Mouse (Mus musculus) neural tube, embryonic 14.5 days (tissue): ENCODE data around the gene Lmna. TPM values are rescaled to one million over a fixed set of nuclear protein-coding genes. Genes with fewer than 3 reads are reported as not detected.

ENCODE experiments used
- ATAC-seq: fragments of 200-750 bp; cut with Nextera tagmentation; 2 replicates; pipeline ENCODE4 v1.8.0; 2017; ENCODE audit warnings: low read depth, mild to moderate bottlenecking, moderate TSS enrichment, moderate library complexity
- H3K27ac ChIP-seq: fragments of 300-500 bp; sonication (generic); 2 replicates; pipeline ENCODE4 v1.5.1; 2014; ENCODE audit warnings: low read depth, mild to moderate bottlenecking, control low read depth, low read length, moderate library complexity, mixed read lengths
- H3K27me3 ChIP-seq: fragments of 300-500 bp; sonication (generic); 2 replicates; pipeline ENCODE4 v1.6.1; 2014; ENCODE audit warnings: low read length; ENCODE audit not compliant: control insufficient read depth, insufficient read depth
- H3K36me3 ChIP-seq: fragments of 300-500 bp; sonication (generic); 2 replicates; pipeline ENCODE4 v1.6.1; 2014; ENCODE audit warnings: low read length, mixed read lengths; ENCODE audit not compliant: control insufficient read depth, insufficient read depth
- H3K4me1 ChIP-seq: fragments of 300-500 bp; sonication (generic); 2 replicates; pipeline ENCODE4 v1.6.1; 2014; ENCODE audit warnings: low read length; ENCODE audit not compliant: control insufficient read depth, insufficient read depth
- H3K4me2 ChIP-seq: fragments of 300-500 bp; sonication (generic); 2 replicates; pipeline ENCODE4 v1.6.1; 2014; ENCODE audit warnings: mild to moderate bottlenecking, low read depth, low read length, control low read depth
- H3K4me3 ChIP-seq: fragments of 300-500 bp; sonication (generic); 2 replicates; pipeline ENCODE4 v1.5.1; 2014; ENCODE audit warnings: low read depth, low read length, control low read depth, mixed read lengths
- H3K9ac ChIP-seq: fragments of 300-500 bp; sonication (generic); replicated peaks from 2 replicates; pipeline ENCODE4 v1.6.1; 2014; ENCODE audit warnings: low read depth, mild to moderate bottlenecking, control low read depth, low read length, mixed read lengths
- H3K9me3 ChIP-seq: fragments of 300-500 bp; sonication (generic); 2 replicates; pipeline ENCODE4 v1.6.1; 2016; ENCODE audit warnings: low read length; ENCODE audit not compliant: control insufficient read depth
- WGBS: fragments of 180-500 bp; shearing (Covaris S2); extraction: QIAGEN DNeasy Blood & Tissue Kit; methylation state at CpG from one replicate; pipeline ENCODE4 v1.1.7; 2014; 5-methylcytosine and 5-hydroxymethylcytosine counted together
- polyA plus RNA-seq: library from polyadenylated mRNA; unstranded; fragments of >200 nt; fragmentation: Nextera tagmentation; extraction: Ambion mirVana; gene quantifications from 2 replicates; pipeline ENCODE4 v1.2.1, GENCODE M21; 2014

The Lmna gene
- polyA plus RNA-seq, 1 experiment from 2014 or later, result 41.0 TPM

DNA sequence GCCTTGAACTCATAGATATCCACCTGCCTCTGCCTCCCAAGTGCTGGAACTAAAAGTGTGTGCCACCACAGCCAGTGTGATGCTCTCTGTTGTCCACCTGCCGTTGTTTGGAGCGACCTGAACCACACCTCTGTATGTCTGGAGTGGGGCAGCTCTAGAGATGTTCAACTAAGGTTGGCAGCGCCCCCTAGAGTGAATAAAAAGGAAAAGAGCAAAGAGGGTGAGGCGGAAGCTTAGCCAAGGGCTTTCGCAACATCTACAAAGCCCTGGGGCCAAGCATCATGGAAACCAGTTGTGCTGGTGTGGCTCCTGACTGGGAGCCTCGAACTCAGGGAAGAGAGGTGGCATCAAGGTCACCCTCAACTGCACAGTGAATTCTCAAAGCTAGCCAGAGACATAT lies 33.4 kb downstream of the Lmna start:
- Histone ChIP-seq H3K4me3 (no peak overlapping the region), H3K27me3 (no peaks in the 10 kb centered on the region), H3K9ac (no peak overlapping the region), H3K27ac (no peak overlapping the region), H3K4me1 (no peaks in the 10 kb centered on the region), H3K36me3 (no peaks in the 10 kb centered on the region), H3K4me2 (no peak overlapping the region), H3K9me3 (no peaks in the 10 kb centered on the region)
- WGBS, result 69% methylated on average over 6 of the region's 6 CpGs
- ATAC-seq, result no peak

DNA sequence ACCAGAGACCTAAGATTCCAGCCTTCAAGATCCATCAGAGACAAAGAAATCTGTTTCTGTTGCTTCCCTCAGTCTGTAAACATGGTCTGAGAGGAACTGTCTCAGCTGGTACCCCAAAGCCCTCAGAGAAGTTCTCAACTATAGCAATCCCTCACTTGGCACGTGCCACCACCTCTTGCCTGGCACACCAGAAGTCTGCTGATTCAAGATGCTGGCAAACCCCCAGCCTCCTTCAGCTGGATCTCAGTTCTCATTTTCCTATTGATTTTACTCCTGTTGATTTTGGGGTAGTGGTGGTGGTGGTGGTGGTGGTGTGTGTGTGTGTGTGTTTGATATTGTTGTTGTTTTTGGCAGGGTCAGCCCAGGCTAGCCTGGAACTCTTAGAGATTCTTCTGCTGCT lies 36.2 kb downstream of the Lmna start:
- H3K27ac ChIP-seq, result no peak overlapping the region
- ATAC-seq, result no peak
- H3K9me3 ChIP-seq, result no peaks in the 10 kb centered on the region
- no peak overlapping the region for H3K9ac ChIP-seq
- no peak overlapping the region for H3K4me3 ChIP-seq
- no peaks in the 10 kb centered on the region for H3K36me3 ChIP-seq
- no peaks in the 10 kb centered on the region for H3K4me1 ChIP-seq
- no peak overlapping the region for H3K4me2 ChIP-seq
- no peaks in the 10 kb centered on the region for H3K27me3 ChIP-seq
- 81% methylated on average over 1 of the region's 1 CpGs for WGBS

DNA sequence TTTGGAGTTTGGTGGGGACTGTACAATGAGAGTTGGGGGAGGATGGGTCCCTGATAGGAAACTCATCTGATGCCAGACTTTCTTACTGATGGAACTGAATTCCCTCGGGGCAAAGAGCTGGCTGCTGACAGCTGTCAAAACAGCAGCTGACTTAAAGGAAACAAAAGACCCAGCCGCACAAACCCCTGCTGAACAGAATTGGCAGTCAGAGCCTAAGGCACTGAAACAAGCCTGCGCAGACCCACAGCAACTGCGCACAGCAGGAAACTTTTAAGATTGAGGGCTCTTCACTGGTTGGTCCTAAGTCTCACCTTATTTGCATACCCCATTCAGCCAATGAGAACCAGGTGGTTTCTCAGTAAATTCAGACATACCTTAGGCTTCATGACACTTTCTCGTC lies 36.7 kb downstream of the Lmna start:
- 24% methylated on average over 5 of the region's 5 CpGs for WGBS
- no peak overlapping the region for H3K4me2 ChIP-seq
- H3K9ac ChIP-seq, result no peak overlapping the region
- H3K4me3 ChIP-seq, result no peak overlapping the region
- no peaks in the 10 kb centered on the region for H3K9me3 ChIP-seq
- no peaks in the 10 kb centered on the region for H3K27me3 ChIP-seq
- peak; percentile 31; the same call in 1 of the 2 replicates for ATAC-seq
- H3K4me1 ChIP-seq, result no peaks in the 10 kb centered on the region
- no peak overlapping the region for H3K27ac ChIP-seq
- no peaks in the 10 kb centered on the region for H3K36me3 ChIP-seq

DNA sequence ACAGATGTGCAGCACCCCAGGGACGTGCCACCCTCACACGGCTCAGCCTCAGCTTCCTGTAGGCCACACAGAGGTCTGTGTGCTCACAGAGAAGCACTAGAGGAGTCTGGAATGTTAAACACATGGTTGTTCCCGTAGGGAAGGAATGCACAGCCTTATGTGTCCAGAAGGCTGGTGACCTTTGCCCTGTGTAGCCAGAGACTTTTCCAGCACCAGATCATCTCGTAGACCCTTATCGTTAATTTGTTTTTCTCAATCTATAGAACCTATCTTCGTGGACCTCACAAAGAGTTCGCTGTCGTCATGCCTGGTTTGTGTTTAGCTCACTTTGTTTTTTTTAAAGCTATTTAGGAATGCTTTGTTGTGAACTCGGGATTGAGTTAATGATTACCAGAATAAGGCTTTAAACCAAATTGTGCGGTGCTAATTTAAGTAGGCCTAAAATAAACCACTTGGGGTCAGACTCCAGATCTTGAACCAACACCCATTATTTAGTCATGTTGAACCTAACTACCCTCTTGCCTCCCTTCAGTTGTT lies 38.7 kb downstream of the Lmna start:
- Histone ChIP-seq H3K4me3 (no peak overlapping the region), H3K36me3 (no peaks in the 10 kb centered on the region), H3K9me3 (no peaks in the 10 kb centered on the region), H3K27me3 (no peaks in the 10 kb centered on the region), H3K27ac (no peak overlapping the region), H3K9ac (no peak overlapping the region), H3K4me1 (no peaks in the 10 kb centered on the region), H3K4me2 (no peak overlapping the region)
- WGBS, result 30% methylated on average over 10 of the region's 10 CpGs
- no peak for ATAC-seq

GRCm38 (mm10) chr3:88469466-88469865 lies 40.3 kb downstream of the Lmna start:
- WGBS, result 87% methylated on average over 2 of the region's 2 CpGs
- H3K4me3 ChIP-seq, result no peak overlapping the region

GRCm38 (mm10) chr3:88467116-88467824 lies 42.5 kb downstream of the Lmna start:
- Histone ChIP-seq H3K36me3 (no peaks in the 10 kb centered on the region), H3K27me3 (no peaks in the 10 kb centered on the region), H3K27ac (no peak overlapping the region), H3K9ac (no peak overlapping the region), H3K4me1 (no peaks in the 10 kb centered on the region), H3K4me2 (no peak overlapping the region), H3K4me3 (no peak overlapping the region), H3K9me3 (no peaks in the 10 kb centered on the region)
- ATAC-seq, result peak; percentile 86; the same call in 1 of the 2 replicates
- WGBS, result 30% methylated on average over 16 of the region's 16 CpGs

More at GRCm38 (mm10) chr3:88469466-88469865, 40.3 kb downstream of the Lmna start:
- H3K9me3 ChIP-seq, result no peaks in the 10 kb centered on the region
- H3K36me3 ChIP-seq, result no peaks in the 10 kb centered on the region
- no peak overlapping the region for H3K27ac ChIP-seq
- H3K4me1 ChIP-seq, result no peaks in the 10 kb centered on the region
- no peaks in the 10 kb centered on the region for H3K27me3 ChIP-seq
- H3K9ac ChIP-seq, result no peak overlapping the region
- H3K4me2 ChIP-seq, result no peak overlapping the region
- no peak for ATAC-seq

DNA sequence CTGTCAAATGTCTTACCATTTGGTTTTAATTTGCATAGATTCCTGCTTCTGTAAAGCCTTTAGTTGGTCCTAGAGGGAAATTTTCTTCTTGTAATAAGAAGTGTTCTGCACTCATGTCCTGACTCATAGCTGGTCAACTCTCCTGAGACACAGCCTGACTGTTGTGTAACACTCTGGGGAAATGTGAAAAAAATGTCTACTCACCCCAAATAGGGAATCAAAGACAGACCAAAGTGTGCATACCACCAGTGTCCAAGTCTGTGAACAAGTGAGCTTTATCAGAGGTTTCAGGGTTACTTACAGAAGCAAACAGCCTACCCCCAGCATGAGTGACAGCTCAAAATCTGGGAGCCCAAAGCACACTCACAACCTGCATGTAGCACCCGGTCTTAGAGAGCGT lies 44.6 kb downstream of the Lmna start:
- Histone ChIP-seq H3K36me3 (no peaks in the 10 kb centered on the region), H3K4me1 (no peaks in the 10 kb centered on the region), H3K9me3 (no peaks in the 10 kb centered on the region), H3K4me2 (no peak overlapping the region), H3K9ac (no peak overlapping the region), H3K4me3 (no peak overlapping the region), H3K27ac (no peak overlapping the region), H3K27me3 (no peaks in the 10 kb centered on the region)
- WGBS, result 91% methylated on average over 2 of the region's 2 CpGs
- no peak for ATAC-seq

GRCm38 (mm10) chr3:88464425-88464824 lies 45.3 kb downstream of the Lmna start:
- Histone ChIP-seq H3K27ac (no peak overlapping the region), H3K4me1 (no peaks in the 10 kb centered on the region; the same call in 1 of the 2 replicates), H3K4me2 (no peak overlapping the region), H3K27me3 (no peaks in the 10 kb centered on the region), H3K4me3 (no peak overlapping the region), H3K9ac (no peak overlapping the region), H3K9me3 (no peaks in the 10 kb centered on the region), H3K36me3 (no peaks in the 10 kb centered on the region)
- 67% methylated on average over 3 of the region's 3 CpGs for WGBS
- ATAC-seq, result no peak

DNA sequence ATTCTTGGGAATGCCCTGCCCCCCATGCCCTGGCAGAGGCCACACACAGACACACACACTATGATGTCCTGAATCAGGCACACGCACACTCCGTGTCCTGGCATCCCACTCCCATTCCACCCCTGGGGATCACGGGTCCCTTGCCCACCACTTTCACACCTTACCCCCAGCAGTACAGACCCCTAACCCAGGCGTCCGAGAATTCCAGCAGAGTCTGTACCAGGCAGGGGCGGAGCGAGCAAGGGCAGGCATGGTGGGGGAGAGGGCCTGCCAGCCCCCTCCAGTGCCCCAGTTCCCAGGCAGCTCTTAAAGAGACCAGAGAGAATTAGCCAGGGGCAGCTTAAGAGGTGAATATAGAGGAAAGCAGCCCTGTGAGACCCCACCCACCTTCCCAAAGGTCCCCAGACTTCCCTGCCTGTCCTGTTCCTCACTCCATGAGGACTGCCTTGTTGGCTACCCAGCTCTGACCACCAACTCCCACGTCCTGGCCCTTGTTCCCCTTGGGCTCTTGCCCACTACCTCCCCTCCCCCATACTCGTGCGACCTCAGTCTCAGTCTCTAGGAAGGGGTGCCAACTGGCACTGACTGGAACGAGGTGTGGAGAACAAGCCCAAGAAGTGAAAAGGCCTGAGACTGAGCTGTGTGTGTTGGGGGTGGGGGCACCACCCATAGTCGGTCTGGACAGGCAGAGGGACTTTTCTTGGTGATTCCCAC lies 48.6 kb downstream of the Lmna start, which contains the start of gene Sema4a:
Sema4a (minus strand) TSS at position 200 of the 714 bp plus-strand sequence.
- Histone ChIP-seq H3K4me1 (peaks cover 26% of the 10 kb centered on the region), H3K4me2 (no peak within 1 kb of the TSS), H3K27ac (no peak within 1 kb of the TSS), H3K36me3 (no peaks in the 10 kb centered on the region), H3K9me3 (no peaks in the 10 kb centered on the region), H3K4me3 (no peak within 1 kb of the TSS), H3K9ac (peak within 1 kb of the TSS; percentile 16; the same call in 1 of the 2 replicates), H3K27me3 (no peaks in the 10 kb centered on the region)
- WGBS, result 34% methylated on average over 12 of the region's 12 CpGs
- ATAC-seq, result no peak
